ENCODE assay signal across 23 mouse cellular contexts in the genomic region with DNA sequence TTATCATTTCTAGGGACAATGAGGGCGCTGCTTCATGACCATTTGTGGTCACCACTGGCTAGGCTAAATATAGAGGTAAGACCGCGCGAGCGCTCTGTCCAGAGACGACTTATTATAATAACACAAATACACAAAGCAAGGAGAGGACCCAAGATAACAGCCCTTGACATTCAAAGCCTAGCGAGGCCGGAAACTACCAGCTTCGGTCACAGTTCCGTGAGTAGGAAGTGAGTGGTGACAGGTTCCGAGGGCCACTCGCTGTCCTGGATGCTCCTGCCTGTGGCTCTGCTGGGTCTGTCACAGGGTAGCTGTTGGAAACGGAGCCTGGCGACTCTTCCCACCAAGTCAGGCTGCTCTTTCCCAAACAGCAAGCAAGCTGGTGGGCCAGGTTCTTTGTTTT. TPM values are rescaled to one million over a fixed set of nuclear protein-coding genes. Genes with fewer than 3 reads are reported as not detected.
DNase-seq lines count a peak whose midpoint lies in the region; ATAC-seq and TF ChIP-seq lines count a peak whose summit lies in the region.
"Had no signal": no experiment of that assay in that cellular context is flagged by ENCODE, and none has a peak within 500 bp of the region (broad histone marks: within the 10 kb centered on the region; RNA-seq: fewer than 3 reads in every experiment).

No protein-coding gene starts in this region.

- H3K36me3 ChIP-seq in lung, embryonic 14.5 days (ENCODE audit: insufficient read depth), result no peaks in the 10 kb centered on the region
- no peaks in the 10 kb centered on the region for H3K36me3 ChIP-seq in heart, embryonic 13.5 days
- H3K36me3 ChIP-seq: embryonic facial prominence, embryonic 13.5 days; forebrain, embryonic 15.5 days; hindbrain, embryonic 12.5 days; midbrain, embryonic 10.5 days had no signal

- no peak for DNase-seq in lung, embryonic 14.5 days
- no peak for DNase-seq in lung, postnatal 14 days
- peak; percentile 61 to 81 for DNase-seq in heart, adult 18-20 months
- peak; percentile 76 for DNase-seq in heart, postnatal 4 days
- DNase-seq in cerebellum, postnatal 36 days, result no peak
- DNase-seq in gastrocnemius, adult 18-20 months (ENCODE audit: low spot score), result no peak
- no peak for DNase-seq in spleen, postnatal 4 days (ENCODE audit: low spot score in 2 of 2)
- DNase-seq: adrenal gland, adult 2 months; cerebellum, postnatal 10 days; gastrocnemius, postnatal 36 days; kidney, adult 2 months; kidney, postnatal 10 days; left cerebral cortex, postnatal 4 days; liver; right cerebral cortex, postnatal 4 days had no signal

- no peak overlapping the region for H3K9ac ChIP-seq in lung, embryonic 14.5 days
- H3K9ac ChIP-seq in heart, embryonic 13.5 days, result peak overlapping the region; percentile 54
- H3K9ac ChIP-seq: embryonic facial prominence, embryonic 13.5 days; forebrain, embryonic 15.5 days; hindbrain, embryonic 12.5 days had no signal

- ATAC-seq in lung, embryonic 14.5 days (ENCODE audit: insufficient read depth), result no peak
- peak; percentile 62; the same call in 1 of the 2 replicates for ATAC-seq in heart, embryonic 13.5 days (ENCODE audit: extremely low read depth, insufficient number of reproducible peaks, low FRiP score, low TSS enrichment)
- ATAC-seq: forebrain, embryonic 15.5 days had no signal

- H3K9me3 ChIP-seq in lung, embryonic 14.5 days (ENCODE audit: low read depth, low read length), result no peaks in the 10 kb centered on the region
- no peaks in the 10 kb centered on the region for H3K9me3 ChIP-seq in heart, embryonic 13.5 days
- H3K9me3 ChIP-seq: embryonic facial prominence, embryonic 13.5 days; forebrain, embryonic 15.5 days; hindbrain, embryonic 12.5 days; midbrain, embryonic 10.5 days had no signal

- no peak for TF ChIP-seq CTCF in lung, embryonic 14.5 days (IDR thresholded peaks at IDR 0.05; ENCODE audit: low read depth)

- no peak overlapping the region for H3K27ac ChIP-seq in lung, embryonic 14.5 days (ENCODE audit: low read depth)
- H3K27ac ChIP-seq in heart, embryonic 13.5 days (replicated peaks), result peak overlapping the region; percentile 93
- H3K27ac ChIP-seq: embryonic facial prominence, embryonic 13.5 days; forebrain, embryonic 15.5 days; hindbrain, embryonic 12.5 days; layer of hippocampus, adult 2 months; midbrain, embryonic 10.5 days had no signal

- H3K4me2 ChIP-seq in lung, embryonic 14.5 days, result 0 out of 2 replicates have a peak overlapping the region, but pooled peaks have one; percentile 1
- peak overlapping the region; percentile 53 for H3K4me2 ChIP-seq in heart, embryonic 13.5 days
- H3K4me2 ChIP-seq: embryonic facial prominence, embryonic 13.5 days; forebrain, embryonic 15.5 days; hindbrain, embryonic 12.5 days had no signal

- H3K4me1 ChIP-seq in lung, embryonic 14.5 days (ENCODE audit: insufficient read depth), result peaks cover 6% of the 10 kb centered on the region; the same call in 1 of the 2 replicates
- peaks cover 45% of the 10 kb centered on the region for H3K4me1 ChIP-seq in heart, embryonic 13.5 days
- H3K4me1 ChIP-seq: forebrain, embryonic 15.5 days had no signal

- peaks cover 3% of the 10 kb centered on the region; the same call in 1 of the 2 replicates for H3K27me3 ChIP-seq in lung, embryonic 14.5 days (ENCODE audit: insufficient read depth, low read length)
- 0 out of 2 replicates have a peak, but pooled peaks cover 3% of the 10 kb centered on the region for H3K27me3 ChIP-seq in heart, embryonic 13.5 days (replicated peaks)
- H3K27me3 ChIP-seq: embryonic facial prominence, embryonic 13.5 days; forebrain, embryonic 15.5 days; hindbrain, embryonic 12.5 days had no signal

- H3K4me3 ChIP-seq in lung, embryonic 14.5 days (ENCODE audit: low read depth, low read length), result no peak overlapping the region
- H3K4me3 ChIP-seq in heart, embryonic 13.5 days, result peak overlapping the region; percentile 17
- H3K4me3 ChIP-seq: embryonic facial prominence, embryonic 13.5 days; forebrain, embryonic 15.5 days; hindbrain, embryonic 12.5 days; layer of hippocampus, adult 2 months; midbrain, embryonic 10.5 days had no signal

- 51% methylated on average over 14 of the region's 14 CpGs for WGBS in lung, embryonic 14.5 days
- WGBS in heart, embryonic 13.5 days, result 28% methylated on average over 14 of the region's 14 CpGs

RNA-seq across cellular contexts. Expression of gene Lrrc10, which starts 2.8 kb away (rescaled TPM):
- 0.17 and 0.47 TPM in 2 replicates for polyA plus RNA-seq in lung, embryonic 14.5 days (2014; fragmentation: Nextera tagmentation; extraction: Ambion mirVana)
- total RNA-seq in heart, adult 18-20 months (2021), result 100 to 1,000 TPM; 231 to 321 TPM
- polyA plus RNA-seq in heart, embryonic 13.5 days (2015; fragmentation: Nextera tagmentation; extraction: Ambion mirVana), result 56.8 and 65.1 TPM in 2 replicates
- total RNA-seq in heart, postnatal 4 days (2021), result 100 to 1,000 TPM; 102 to 106 TPM
- total RNA-seq in gastrocnemius, adult 18-20 months (2021), result under 1 TPM in 1 of 2 experiments, not detected in 1; 0.37 TPM
- total RNA-seq: adrenal gland, adult 2 months; left cerebral cortex, postnatal 4 days; midbrain, postnatal 0 days had no signal
- polyA plus RNA-seq: adrenal gland, adult 2 months; embryonic facial prominence, embryonic 13.5 days; forebrain, embryonic 15.5 days; hindbrain, embryonic 12.5 days; liver, embryonic 16.5 days; midbrain, postnatal 0 days had no signal

RNA-seq across cellular contexts. Expression of gene Cct2, which starts 21.3 kb away (rescaled TPM):
- polyA plus RNA-seq in lung, embryonic 14.5 days (2014; fragmentation: Nextera tagmentation; extraction: Ambion mirVana), result 274 and 283 TPM in 2 replicates
- 100 to 1,000 TPM; 130 to 135 TPM for total RNA-seq in heart, adult 18-20 months (2021)
- polyA plus RNA-seq in heart, embryonic 13.5 days (2015; fragmentation: Nextera tagmentation; extraction: Ambion mirVana), result 171 and 188 TPM in 2 replicates
- 100 to 1,000 TPM; 188 to 195 TPM for total RNA-seq in heart, postnatal 4 days (2021)
- total RNA-seq in gastrocnemius, adult 18-20 months (2021), result 100 to 1,000 TPM; 110 to 112 TPM

RNA-seq across cellular contexts. Expression of gene Best3, which starts 56.2 kb away (rescaled TPM):
- polyA plus RNA-seq in lung, embryonic 14.5 days (2014; fragmentation: Nextera tagmentation; extraction: Ambion mirVana), result 0.11 and 0.39 TPM in 2 replicates
- 1 to 10 TPM; 6.0 to 7.6 TPM for total RNA-seq in heart, adult 18-20 months (2021)
- polyA plus RNA-seq in heart, embryonic 13.5 days (2015; fragmentation: Nextera tagmentation; extraction: Ambion mirVana), result 0.19 and 0.47 TPM in 2 replicates
- total RNA-seq in heart, postnatal 4 days (2021), result 1 to 10 TPM; 1.2 to 1.7 TPM
- total RNA-seq in gastrocnemius, adult 18-20 months (2021), result 10 to 100 TPM; 23.5 to 29.6 TPM

Comparison
In these comparisons a context has a peak if more than half of its experiments do, and no peak if none do; other contexts are left out.
1. DNase-seq: peak in heart, adult 18-20 months (2 of 2) and heart, postnatal 4 days (single experiment); none in lung, embryonic 14.5 days (single experiment), lung, postnatal 14 days (single experiment), cerebellum, postnatal 36 days (0 of 2), gastrocnemius, adult 18-20 months (single experiment) and spleen, postnatal 4 days (0 of 2).
2. RNA of gene Lrrc10, which starts 2.8 kb away (total RNA-seq): 231 to 321 TPM in heart, adult 18-20 months and 102 to 106 TPM in heart, postnatal 4 days; 0.37 TPM in gastrocnemius, adult 18-20 months; every median in the first group is over 10 times any median in the second.